Mouse (Mus musculus) CH12.LX (cell line): ENCODE results near the gene Map3k13.

ENCODE experiments used
- CTCF ChIP-seq, 2 experiments: IDR thresholded peaks in 1 of 2; conservative IDR thresholded peaks in 1 of 2; 2 replicates each; pipeline ENCODE4 v1.5.1; 2011 to 2012; ENCODE audit warnings: low read depth in 2 of 2, low read length in 2 of 2, improper control_type of control experiment in 1 of 2, inconsistent platforms in 1 of 2, mild to moderate bottlenecking in 1 of 2, moderate library complexity in 1 of 2
- MAFK ChIP-seq: IDR thresholded peaks from 2 replicates; pipeline ENCODE4 v1.6.1; 2011; ENCODE audit warnings: low read length, improper control_type of control experiment; ENCODE audit not compliant: insufficient replicate concordance
- PAX5 ChIP-seq: IDR thresholded peaks from 2 replicates; pipeline ENCODE4 v1.6.1; 2012; ENCODE audit warnings: low read length, inconsistent platforms, mixed read lengths
- POLR2A ChIP-seq: IDR thresholded peaks from 2 replicates; pipeline ENCODE4 v1.6.1; 2011; ENCODE audit warnings: low read depth, mild to moderate bottlenecking, improper control_type of control experiment, low read length

DNA sequence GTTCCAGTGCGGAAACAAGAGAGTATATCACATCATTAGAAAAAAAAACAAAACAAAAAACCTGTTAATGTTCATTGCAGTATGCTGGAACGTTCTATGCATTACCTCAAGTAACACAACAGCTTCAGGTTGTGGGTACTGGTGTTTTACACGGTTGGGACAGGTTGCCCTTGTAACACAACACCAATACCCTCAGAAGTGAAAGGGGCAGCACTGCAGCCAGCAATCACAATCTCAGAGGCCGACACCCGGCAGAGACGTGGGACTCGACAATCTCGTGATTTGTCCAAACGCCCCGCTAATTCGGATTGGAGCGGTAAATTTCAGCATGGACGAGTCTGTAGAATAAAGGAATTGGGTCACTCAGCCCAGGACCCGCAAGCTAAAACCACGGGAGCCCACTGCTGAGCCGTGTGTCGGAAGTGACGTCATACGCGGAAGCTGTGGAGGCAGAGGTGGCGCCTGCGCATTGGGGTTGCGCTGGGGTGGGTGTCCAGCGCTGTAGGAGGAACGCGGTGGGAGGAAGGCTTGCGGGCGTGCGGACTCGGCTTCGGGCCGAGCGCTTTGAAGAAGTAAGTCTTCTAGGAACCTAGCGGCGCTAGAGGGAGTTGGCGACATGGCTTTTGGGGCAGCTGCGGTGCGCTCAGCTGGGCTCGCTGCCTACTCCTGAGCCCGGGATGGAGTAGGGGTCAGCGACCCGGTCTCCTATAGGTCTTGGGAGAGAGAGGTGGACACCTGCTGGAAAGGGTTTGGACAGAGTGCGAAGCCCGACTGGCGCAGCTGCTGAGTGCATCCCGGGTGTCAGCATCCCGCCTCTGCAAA is at the start of gene Map3k13:
- TF ChIP-seq CTCF (conservative IDR thresholded peaks at IDR 0.05 in 1 of 2, IDR thresholded peaks at IDR 0.05 in 1 of 2; ENCODE audit: low read depth in 2 of 2, low read length in 2 of 2) (peak in 1 of 2 experiments; percentile 42; a peak in 2 of 4 replicates), POLR2A (peak; percentile 95), PAX5 (no peak), MAFK (no peak)
